Mouse (Mus musculus) thymus, adult 2 months (tissue): ENCODE data around the gene Fxyd4. TPM values are rescaled to one million over a fixed set of nuclear protein-coding genes. Genes with fewer than 3 reads are reported as not detected.

Experiments
- DNase-seq: peaks from one replicate; pipeline ENCODE4 v3.0.0; 2021
- H3K27ac ChIP-seq: fragments of 200-500 bp; 2 replicates; pipeline ENCODE4 v1.5.1; 2012; ENCODE audit warnings: low read length, control low read depth; ENCODE audit not compliant: control insufficient read depth, insufficient read depth
- H3K27me3 ChIP-seq: fragments of 200-500 bp; 2 replicates; pipeline ENCODE4 v1.6.1; 2012; ENCODE audit warnings: mild to moderate bottlenecking, low read length, moderate library complexity, mixed read lengths; ENCODE audit not compliant: control insufficient read depth, insufficient read depth
- H3K36me3 ChIP-seq: fragments of 200-500 bp; 2 replicates; pipeline ENCODE4 v1.6.1; 2012; ENCODE audit warnings: mild to moderate bottlenecking, low read length, moderate library complexity; ENCODE audit not compliant: control insufficient read depth, insufficient read depth
- H3K4me1 ChIP-seq: fragments of 200-500 bp; replicated peaks from 2 replicates; pipeline ENCODE4 v1.6.1; 2012; ENCODE audit warnings: low read length; ENCODE audit not compliant: control insufficient read depth, insufficient read depth
- H3K4me3 ChIP-seq: fragments of 200-500 bp; 2 replicates; pipeline ENCODE4 v1.5.1; 2012; ENCODE audit warnings: mild to moderate bottlenecking, low read length, control low read depth, moderate library complexity; ENCODE audit not compliant: control insufficient read depth, insufficient read depth
- CTCF ChIP-seq: fragments of 200-500 bp; IDR thresholded peaks from 2 replicates; pipeline ENCODE4 v1.5.1; 2012; ENCODE audit warnings: mild to moderate bottlenecking, control low read depth, low read length, moderate library complexity, borderline replicate concordance; ENCODE audit not compliant: control insufficient read depth, poor library complexity, insufficient read depth; ENCODE audit errors: extremely low read depth
- POLR2A ChIP-seq: fragments of 200-500 bp; IDR thresholded peaks from 2 replicates; pipeline ENCODE4 v1.6.1; 2012; ENCODE audit warnings: mild to moderate bottlenecking, low read length, control low read depth, moderate library complexity; ENCODE audit not compliant: control insufficient read depth, poor library complexity, insufficient read depth; ENCODE audit errors: extremely low read depth
- WGBS: fragments of 180-500 bp; shearing (Covaris S2); methylation state at CpG from one replicate; pipeline ENCODE4 v1.1.7; 2018; 5-methylcytosine and 5-hydroxymethylcytosine counted together
- polyA plus RNA-seq: library from polyadenylated mRNA; depleted of rRNA; stranded (reverse); fragments of >200 nt; gene quantifications from 2 replicates; pipeline ENCODE4 v1.2.3, GENCODE M21; 2012

Gene Fxyd4
- polyA plus RNA-seq, 1 experiment = 0.77 TPM

DNA sequence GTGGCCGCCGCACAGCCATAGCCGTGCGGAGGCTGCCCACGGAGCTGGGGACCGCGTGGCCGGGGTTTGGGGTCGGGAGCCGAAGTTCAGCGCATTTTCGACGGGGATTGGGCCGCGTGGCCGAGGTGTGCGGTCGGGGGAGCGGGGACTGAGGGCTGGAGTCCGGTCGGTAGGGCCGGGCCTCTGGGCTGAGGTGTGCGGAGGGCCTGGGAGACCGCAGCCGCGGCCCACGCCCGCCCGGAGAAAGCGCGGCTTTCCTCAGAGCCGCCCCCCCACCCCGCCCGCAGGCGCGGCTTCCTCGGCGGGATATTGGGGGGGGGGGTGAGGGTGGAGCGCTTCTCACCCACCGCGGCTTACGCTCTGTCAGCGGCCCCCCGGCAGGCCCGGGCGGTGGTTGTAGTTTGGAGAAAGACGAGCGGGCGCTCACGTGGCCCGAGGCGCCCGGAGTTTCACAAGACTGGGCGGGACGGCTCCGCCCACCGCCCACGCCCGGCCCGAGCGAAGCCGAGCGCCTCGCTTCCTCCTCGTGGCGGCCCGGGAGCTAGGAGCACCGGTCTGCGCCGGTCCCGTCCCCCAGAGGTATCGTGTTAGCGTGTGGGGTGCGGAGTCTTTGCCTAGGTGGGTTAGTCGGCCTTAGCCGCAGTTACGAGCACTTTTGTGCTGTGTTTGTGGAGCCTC lies 30.1 kb downstream of the Fxyd4 start:
- peak overlapping the region; percentile 70 for H3K27ac ChIP-seq
- peak; percentile 86 for DNase-seq
- peak overlapping the region; percentile 83 for H3K4me3 ChIP-seq
- H3K4me1 ChIP-seq = peaks cover 13% of the 10 kb centered on the region
- H3K36me3 ChIP-seq = no peaks in the 10 kb centered on the region
- 1% methylated on average over 60 of the region's 77 CpGs for WGBS
- TF ChIP-seq POLR2A (peak; percentile 23; the same call in 1 of the 2 replicates), CTCF (no peak)
- H3K27me3 ChIP-seq = no peaks in the 10 kb centered on the region

DNA sequence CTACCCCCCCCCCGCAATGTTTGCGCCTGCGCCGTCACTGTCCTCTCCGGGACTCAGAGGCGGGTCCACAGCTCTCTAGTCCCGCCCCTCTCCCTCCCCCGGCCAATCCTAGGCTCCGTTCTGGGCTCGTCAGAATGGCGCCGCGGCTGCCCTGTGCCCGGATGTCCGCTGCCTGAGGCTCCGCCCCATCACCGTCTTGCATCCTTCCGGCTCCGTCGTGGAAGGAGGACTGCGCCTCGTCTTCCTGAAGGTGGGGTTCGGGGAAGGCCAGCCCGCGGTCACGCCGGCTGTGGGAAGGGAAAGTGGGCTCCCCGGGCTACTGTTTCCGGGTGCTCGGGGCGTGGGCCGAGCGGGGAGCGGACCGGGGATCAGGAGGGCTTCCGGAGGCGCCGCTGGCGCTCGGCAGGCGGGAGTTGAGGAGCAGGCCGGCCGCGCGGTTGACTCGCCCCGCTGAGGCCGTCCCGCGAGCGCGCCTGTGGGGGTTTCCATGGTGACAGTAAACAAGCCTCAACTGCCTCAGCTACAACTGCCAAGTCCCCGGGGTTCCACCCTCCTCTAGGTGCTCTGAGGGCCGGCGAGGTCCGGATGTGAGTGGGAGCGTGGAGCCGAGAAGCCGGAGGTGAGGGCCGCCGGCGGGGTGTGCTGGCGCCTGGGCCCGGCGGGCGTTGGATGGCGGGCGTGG lies 30.8 kb downstream of the Fxyd4 start:
- peak overlapping the region; percentile 70 for H3K27ac ChIP-seq
- DNase-seq = peak; percentile 95
- H3K4me3 ChIP-seq = peak overlapping the region; percentile 83
- H3K27me3 ChIP-seq = no peaks in the 10 kb centered on the region
- H3K4me1 ChIP-seq = peaks cover 18% of the 10 kb centered on the region
- peak; percentile 91 for TF ChIP-seq POLR2A
- TF ChIP-seq CTCF = peak; percentile 66; the same call in 1 of the 2 replicates
- no peaks in the 10 kb centered on the region for H3K36me3 ChIP-seq
- WGBS = 0% methylated on average over 68 of the region's 68 CpGs

DNA sequence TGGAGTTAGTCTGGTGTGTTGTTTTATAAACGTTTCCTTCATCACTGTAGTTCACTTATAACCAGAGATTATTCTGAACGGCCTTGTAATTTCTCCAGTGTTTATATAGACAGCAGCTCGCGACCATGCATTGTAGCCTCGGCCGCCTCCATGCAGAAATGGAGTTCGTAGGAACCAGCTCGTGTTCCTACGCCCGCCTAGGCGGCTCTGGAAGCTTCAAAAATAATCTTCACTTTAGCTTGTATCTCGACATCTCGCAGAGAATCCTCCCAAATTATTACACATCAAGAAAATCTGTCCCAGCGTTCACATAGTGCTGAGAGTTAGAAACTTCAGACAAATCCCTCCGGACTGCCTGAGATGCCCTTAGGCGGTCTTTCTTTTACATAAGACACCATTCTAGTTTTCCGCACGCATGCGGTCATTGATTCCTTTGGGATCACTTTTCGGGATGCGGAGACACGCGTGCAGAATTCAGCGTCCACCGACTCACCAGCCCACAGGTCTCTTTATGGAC lies 31.4 kb downstream of the Fxyd4 start:
- Histone ChIP-seq H3K27ac (peak overlapping the region; percentile 91), H3K27me3 (no peaks in the 10 kb centered on the region), H3K4me3 (peak overlapping the region; percentile 60), H3K36me3 (no peaks in the 10 kb centered on the region), H3K4me1 (peaks cover 22% of the 10 kb centered on the region)
- no peak for DNase-seq
- no peak for TF ChIP-seq CTCF
- TF ChIP-seq POLR2A = no peak
- WGBS = under 1% methylated on average over 25 of the region's 25 CpGs

DNA sequence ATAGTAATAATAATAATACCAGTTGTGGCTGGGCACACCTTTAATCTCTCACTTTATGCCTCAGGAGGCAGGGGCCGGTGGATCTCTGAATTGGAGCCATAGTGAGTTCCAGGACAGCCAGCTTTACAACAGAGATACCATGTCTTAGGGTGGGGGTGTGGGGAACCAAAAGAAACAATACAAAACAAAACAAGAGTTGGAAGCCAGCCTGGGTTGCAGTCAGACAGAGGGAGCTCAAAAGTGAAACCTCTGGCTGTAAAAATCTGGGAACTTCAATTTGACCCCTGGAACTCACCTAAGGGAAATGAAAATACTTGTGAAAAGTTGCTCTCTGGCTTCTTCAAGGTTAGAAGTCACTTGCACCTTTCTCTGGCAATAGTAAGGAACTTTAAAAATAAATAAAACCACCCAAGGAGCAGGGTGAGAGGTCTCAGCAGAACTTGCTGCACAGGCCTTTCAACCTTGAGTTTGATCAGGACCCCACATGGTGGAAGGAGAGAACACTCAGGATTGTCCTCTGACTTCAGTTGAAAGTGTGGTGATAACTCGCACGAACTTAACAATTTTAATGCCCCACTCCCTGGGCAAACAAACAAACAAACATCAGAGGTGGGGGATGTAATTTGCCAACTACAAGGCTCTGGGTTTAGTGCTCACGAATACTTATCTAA lies 32.1 kb downstream of the Fxyd4 start:
- Histone ChIP-seq H3K4me3 (no peak overlapping the region), H3K27ac (peak overlapping the region; percentile 91), H3K36me3 (no peaks in the 10 kb centered on the region), H3K4me1 (peaks cover 26% of the 10 kb centered on the region), H3K27me3 (no peaks in the 10 kb centered on the region)
- no peak for DNase-seq
- 21% methylated on average over 4 of the region's 4 CpGs for WGBS
- TF ChIP-seq POLR2A (no peak), CTCF (no peak)

DNA sequence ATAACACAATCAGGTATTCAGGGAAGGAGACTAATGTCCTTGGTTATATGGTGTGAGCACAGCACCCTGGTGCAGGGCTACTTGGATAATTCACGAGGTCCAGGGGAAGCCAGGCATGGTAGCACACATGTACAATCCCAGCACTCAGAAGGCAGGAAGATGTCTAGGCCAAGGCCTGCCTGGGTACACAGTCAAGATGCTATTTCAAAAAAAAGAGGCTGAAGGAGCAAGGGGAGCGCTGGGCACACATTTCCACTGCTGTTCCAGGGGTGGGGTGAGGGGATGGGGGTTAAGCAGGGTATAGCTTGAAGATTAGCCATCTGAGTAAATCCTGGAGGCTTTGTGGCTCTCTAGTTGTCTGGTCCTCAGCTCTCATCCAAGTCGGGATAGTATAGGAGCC lies 33.7 kb downstream of the Fxyd4 start:
- Histone ChIP-seq H3K36me3 (no peaks in the 10 kb centered on the region), H3K27ac (no peak overlapping the region), H3K4me1 (peaks cover 34% of the 10 kb centered on the region), H3K4me3 (no peak overlapping the region), H3K27me3 (no peaks in the 10 kb centered on the region)
- no peak for DNase-seq
- WGBS = 97% methylated on average over 3 of the region's 3 CpGs
- TF ChIP-seq CTCF (no peak), POLR2A (no peak)

DNA sequence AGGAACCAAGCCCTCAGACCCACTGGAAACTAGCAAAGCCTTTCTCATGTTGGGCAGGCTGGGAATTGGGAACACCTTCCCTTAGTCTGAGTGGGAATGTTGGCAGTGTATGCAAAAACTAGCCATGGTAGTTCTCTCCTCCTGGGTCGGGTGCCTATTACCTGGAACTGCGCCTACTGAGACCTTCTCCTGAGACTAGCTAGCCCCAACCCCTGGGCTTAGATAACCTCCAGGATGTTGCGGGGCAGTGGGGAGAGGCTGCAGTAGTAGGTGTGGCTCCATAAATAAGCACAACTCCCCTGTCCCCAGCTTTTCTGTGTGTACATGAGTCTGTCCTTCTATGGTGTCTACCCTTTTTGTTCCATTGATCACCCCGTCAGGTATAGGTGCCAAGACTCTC lies 34.9 kb downstream of the Fxyd4 start:
- no peak for TF ChIP-seq POLR2A
- TF ChIP-seq CTCF = no peak
- WGBS = 85% methylated on average over 4 of the region's 4 CpGs
- H3K27me3 ChIP-seq = no peaks in the 10 kb centered on the region
- no peak for DNase-seq
- peaks cover 34% of the 10 kb centered on the region for H3K4me1 ChIP-seq
- H3K27ac ChIP-seq = no peak overlapping the region; the same call in 1 of the 2 replicates
- no peak overlapping the region for H3K4me3 ChIP-seq
- no peaks in the 10 kb centered on the region for H3K36me3 ChIP-seq
